Mouse (Mus musculus): ENCODE data around the gene Acadm. TPM values are rescaled to one million over a fixed set of nuclear protein-coding genes. Genes with fewer than 3 reads are reported as not detected.

The Acadm gene
- total and polyA plus RNA-seq, 3 experiments = 480 to 1,306 (median 1,125) TPM

DNA sequence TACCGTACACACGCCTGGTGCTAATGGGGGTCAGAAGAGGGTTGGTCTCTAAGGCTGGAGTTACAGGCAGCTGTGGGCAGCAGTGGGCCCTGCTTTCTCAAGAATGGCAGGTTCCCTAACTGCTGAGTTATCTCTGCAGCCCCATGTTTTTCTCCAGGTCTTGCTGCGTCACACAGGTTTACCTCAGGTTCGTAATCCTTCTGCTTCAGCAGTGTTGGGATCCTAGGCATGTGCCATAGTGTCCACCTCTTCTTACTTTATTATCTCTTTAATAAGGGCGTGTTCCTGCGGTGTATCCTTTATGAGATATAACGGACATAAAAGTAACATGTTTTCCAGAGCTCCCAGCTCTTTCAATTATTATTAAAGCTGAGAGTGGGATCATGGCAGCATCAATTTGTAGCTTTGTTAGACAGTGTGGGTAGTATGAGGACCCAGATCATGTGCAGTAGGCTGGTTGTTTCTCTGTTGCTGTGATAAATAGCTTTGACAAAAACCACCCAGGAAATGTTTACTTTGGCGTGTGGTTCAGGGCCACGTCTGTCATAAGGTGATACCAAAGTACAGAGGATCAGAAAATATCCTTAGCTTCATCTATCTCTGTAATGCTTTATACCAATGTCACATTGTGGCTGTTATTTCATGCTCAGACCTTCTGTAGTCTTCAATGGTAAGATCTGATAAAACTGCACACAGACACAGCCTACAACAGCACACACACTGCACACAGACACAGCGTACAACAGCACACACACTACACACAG lies 23.1 kb downstream of the Acadm start:
- Histone ChIP-seq H3K27ac (no peak overlapping the region), H3K4me3 (no peak overlapping the region), H3K9ac (ENCODE audit: low read depth, low read length) (no peak overlapping the region), H3K79me2 (replicated peaks; ENCODE audit: control insufficient read depth, insufficient read depth, low read length) (no peaks in the 10 kb centered on the region), H3K27me3 (ENCODE audit: control insufficient read depth, insufficient read depth, low read length) (no peaks in the 10 kb centered on the region), H3K36me3 (ENCODE audit: control insufficient read depth, insufficient read depth, low read length) (peaks cover 7% of the 10 kb centered on the region), H3K4me1 (ENCODE audit: control insufficient read depth, insufficient read depth, low read length) (no peaks in the 10 kb centered on the region)
- 89% methylated on average over 10 of the region's 10 CpGs for WGBS
- no peak for DNase-seq
- no peak for TF ChIP-seq CTCF (IDR thresholded peaks at IDR 0.05)
- TF ChIP-seq EP300 (IDR thresholded peaks at IDR 0.05; ENCODE audit: insufficient read depth, low read depth, low read length) = no peak
- no peak for TF ChIP-seq POLR2A (IDR thresholded peaks at IDR 0.05; ENCODE audit: insufficient read depth, low read depth, low read length)
- intact Hi-C loops (cut with DNase I) = no loop called here

GRCm38 (mm10) chr3:153917200-153917599 lies 27.2 kb downstream of the Acadm start:
- H3K27ac ChIP-seq = no peak overlapping the region
- no peak overlapping the region for H3K4me3 ChIP-seq
- TF ChIP-seq EP300 (IDR thresholded peaks at IDR 0.05; ENCODE audit: insufficient read depth, low read depth, low read length) (no peak), CTCF (IDR thresholded peaks at IDR 0.05) (no peak), POLR2A (IDR thresholded peaks at IDR 0.05; ENCODE audit: insufficient read depth, low read depth, low read length) (no peak)
- 15% methylated on average over 1 of the region's 1 CpGs for WGBS
- no peak for DNase-seq
- peaks cover 2% of the 10 kb centered on the region; the same call in 1 of the 2 replicates for H3K36me3 ChIP-seq (ENCODE audit: control insufficient read depth, insufficient read depth, low read length)
- no peaks in the 10 kb centered on the region; the same call in 1 of the 2 replicates for H3K4me1 ChIP-seq (ENCODE audit: control insufficient read depth, insufficient read depth, low read length)
- H3K79me2 ChIP-seq (replicated peaks; ENCODE audit: control insufficient read depth, insufficient read depth, low read length) = peaks cover 2% of the 10 kb centered on the region; the same call in 1 of the 2 replicates
- H3K9ac ChIP-seq (ENCODE audit: low read depth, low read length) = no peak overlapping the region
- no peaks in the 10 kb centered on the region for H3K27me3 ChIP-seq (ENCODE audit: control insufficient read depth, insufficient read depth, low read length)
- intact Hi-C loops (cut with DNase I) = no loop called here

GRCm38 (mm10) chr3:153913510-153914243 lies 30.8 kb downstream of the Acadm start:
- WGBS = 32% methylated on average over 6 of the region's 6 CpGs
- TF ChIP-seq CTCF (IDR thresholded peaks at IDR 0.05) (no peak), EP300 (IDR thresholded peaks at IDR 0.05; ENCODE audit: insufficient read depth, low read depth, low read length) (no peak), POLR2A (IDR thresholded peaks at IDR 0.05; ENCODE audit: insufficient read depth, low read depth, low read length) (no peak)

GRCm38 (mm10) chr3:153912546-153913509 lies 31.6 kb downstream of the Acadm start, which contains the start of gene Rabggtb:
Gene Rabggtb, minus strand, starts transcription at chr3:153913009.
- under 1% methylated on average over 65 of the region's 65 CpGs for WGBS
- DNase-seq = peak; percentile 96 to 98
- intact Hi-C loops (cut with DNase I) = loop anchor here (1.0 kb wide), 1 partner anchor 31 kb away; the partner anchor contains the start of gene Acadm
- peaks cover 8% of the 10 kb centered on the region for H3K4me1 ChIP-seq (ENCODE audit: control insufficient read depth, insufficient read depth, low read length)
- TF ChIP-seq POLR2A (IDR thresholded peaks at IDR 0.05; ENCODE audit: insufficient read depth, low read depth, low read length) = peak; percentile 95
- peak; percentile 81 for TF ChIP-seq EP300 (IDR thresholded peaks at IDR 0.05; ENCODE audit: insufficient read depth, low read depth, low read length)
- no peak for TF ChIP-seq CTCF (IDR thresholded peaks at IDR 0.05)
- peak within 1 kb of the TSS; percentile 96 for H3K27ac ChIP-seq
- H3K4me3 ChIP-seq = peak within 1 kb of the TSS; percentile 93
- no peaks in the 10 kb centered on the region for H3K27me3 ChIP-seq (ENCODE audit: control insufficient read depth, insufficient read depth, low read length)
- peak within 1 kb of the TSS; percentile 99 for H3K9ac ChIP-seq (ENCODE audit: low read depth, low read length)
- H3K79me2 ChIP-seq (replicated peaks; ENCODE audit: control insufficient read depth, insufficient read depth, low read length) = peaks cover 3% of the 10 kb centered on the region; the same call in 1 of the 2 replicates
- peaks cover 39% of the 10 kb centered on the region for H3K36me3 ChIP-seq (ENCODE audit: control insufficient read depth, insufficient read depth, low read length)

More at GRCm38 (mm10) chr3:153913510-153914243, 30.8 kb downstream of the Acadm start:
- Histone ChIP-seq H3K27ac (peak overlapping the region; percentile 96), H3K4me3 (peak overlapping the region; percentile 93), H3K36me3 (ENCODE audit: control insufficient read depth, insufficient read depth, low read length) (peaks cover 30% of the 10 kb centered on the region), H3K27me3 (ENCODE audit: control insufficient read depth, insufficient read depth, low read length) (no peaks in the 10 kb centered on the region), H3K79me2 (replicated peaks; ENCODE audit: control insufficient read depth, insufficient read depth, low read length) (peaks cover 3% of the 10 kb centered on the region; the same call in 1 of the 2 replicates), H3K4me1 (ENCODE audit: control insufficient read depth, insufficient read depth, low read length) (peaks cover 8% of the 10 kb centered on the region), H3K9ac (ENCODE audit: low read depth, low read length) (no peak overlapping the region)
- intact Hi-C loops (cut with DNase I) = loop anchor here (1.0 kb wide), 1 partner anchor 31 kb away; the partner anchor contains the start of gene Acadm
- no peak for DNase-seq

GRCm38 (mm10) chr3:153911882-153912440 lies 32.5 kb downstream of the Acadm start:
- H3K79me2 ChIP-seq (replicated peaks; ENCODE audit: control insufficient read depth, insufficient read depth, low read length) = peaks cover 3% of the 10 kb centered on the region; the same call in 1 of the 2 replicates
- H3K9ac ChIP-seq (ENCODE audit: low read depth, low read length) = peak overlapping the region; percentile 99
- no peaks in the 10 kb centered on the region for H3K27me3 ChIP-seq (ENCODE audit: control insufficient read depth, insufficient read depth, low read length)
- H3K27ac ChIP-seq = peak overlapping the region; percentile 96
- peaks cover 46% of the 10 kb centered on the region for H3K36me3 ChIP-seq (ENCODE audit: control insufficient read depth, insufficient read depth, low read length)
- H3K4me1 ChIP-seq (ENCODE audit: control insufficient read depth, insufficient read depth, low read length) = peaks cover 8% of the 10 kb centered on the region
- no peak for DNase-seq
- 2% methylated on average over 12 of the region's 12 CpGs for WGBS
- intact Hi-C loops (cut with DNase I) = no loop called here
- TF ChIP-seq POLR2A (IDR thresholded peaks at IDR 0.05; ENCODE audit: insufficient read depth, low read depth, low read length) = no peak
- no peak for TF ChIP-seq EP300 (IDR thresholded peaks at IDR 0.05; ENCODE audit: insufficient read depth, low read depth, low read length)
- TF ChIP-seq CTCF (IDR thresholded peaks at IDR 0.05) = no peak
- H3K4me3 ChIP-seq = peak overlapping the region; percentile 93

Measured in heart, adult 2 months (tissue).